Mouse (Mus musculus) gastrocnemius, postnatal 10 days (tissue): ENCODE results near the gene Prep. TPM values are rescaled to one million over a fixed set of nuclear protein-coding genes. Genes with fewer than 3 reads are reported as not detected.
A peak's percentile ranks its signal among the peaks of the same experiment; 100 is the strongest.
"Not testable (repeated sequence)": the region's sequence is repeated elsewhere in the genome, so short reads cannot be mapped to it uniquely, and the experiment has no call there.

Experiments
- DNase-seq: peaks from one replicate; pipeline ENCODE4 v3.0.0; 2021; ENCODE audit warnings: mixed read lengths
- total RNA-seq, 2 experiments: library from RNA; stranded (reverse); gene quantifications; 2 replicates each; pipeline ENCODE4 v1.2.3; 2021

The Prep gene
- total RNA-seq, 2 experiments from 2014 or later: 9.9 to 10.6 TPM

GRCm38 (mm10) chr10:45075491-45076051 lies 8.6 kb downstream of the Prep start:
- no peak for DNase-seq

GRCm38 (mm10) chr10:45076585-45076984 lies 9.6 kb downstream of the Prep start:
- DNase-seq: peak; percentile 32

GRCm38 (mm10) chr10:45077353-45077752 lies 10.3 kb downstream of the Prep start:
- no peak for DNase-seq

- DNase-seq: no peak
Measured at GRCm38 (mm10) chr10:45079756-45080155, 12.8 kb downstream of the Prep start.

GRCm38 (mm10) chr10:45080490-45080889 lies 13.5 kb downstream of the Prep start:
- no peak for DNase-seq

GRCm38 (mm10) chr10:45082730-45083129 lies 15.7 kb downstream of the Prep start:
- no peak for DNase-seq

- not testable (repeated sequence) for DNase-seq
Measured at GRCm38 (mm10) chr10:45084002-45084401, 17.0 kb downstream of the Prep start.

- no peak for DNase-seq
Measured at GRCm38 (mm10) chr10:45084471-45084870, 17.5 kb downstream of the Prep start.

GRCm38 (mm10) chr10:45085315-45085714 lies 18.3 kb downstream of the Prep start:
- DNase-seq: no peak

GRCm38 (mm10) chr10:45086637-45087036 lies 19.6 kb downstream of the Prep start:
- DNase-seq: peak; percentile 46

- no peak for DNase-seq
Measured at GRCm38 (mm10) chr10:45091462-45092079, 24.6 kb downstream of the Prep start.

GRCm38 (mm10) chr10:45092080-45093056 lies 25.4 kb downstream of the Prep start:
- no peak for DNase-seq

GRCm38 (mm10) chr10:45098751-45099150 lies 31.7 kb downstream of the Prep start:
- DNase-seq: peak; percentile 33

- no peak for DNase-seq
Measured at GRCm38 (mm10) chr10:45100473-45100872, 33.5 kb downstream of the Prep start.

GRCm38 (mm10) chr10:45103184-45103583 lies 36.2 kb downstream of the Prep start:
- DNase-seq: no peak

- DNase-seq: peak; percentile 27
Measured at GRCm38 (mm10) chr10:45104098-45104497, 37.1 kb downstream of the Prep start.

GRCm38 (mm10) chr10:45104535-45105079 lies 37.6 kb downstream of the Prep start:
- no peak for DNase-seq

GRCm38 (mm10) chr10:45106541-45106940 lies 39.5 kb downstream of the Prep start:
- DNase-seq: no peak

- no peak for DNase-seq
Measured at GRCm38 (mm10) chr10:45107313-45107712, 40.3 kb downstream of the Prep start.

- no peak for DNase-seq
Measured at GRCm38 (mm10) chr10:45109041-45109440, 42.0 kb downstream of the Prep start.

- no peak for DNase-seq
Measured at GRCm38 (mm10) chr10:45109974-45110373, 43.0 kb downstream of the Prep start.

- no peak for DNase-seq
Measured at GRCm38 (mm10) chr10:45112927-45113326, 45.9 kb downstream of the Prep start.

GRCm38 (mm10) chr10:45114462-45114861 lies 47.5 kb downstream of the Prep start:
- DNase-seq: no peak
